Mouse (Mus musculus) c-Kit-positive CD71-positive TER-119-negative erythroid progenitor cells, embryonic 14.5 days (primary cell): ENCODE measurements around the gene Mettl27.
A peak's percentile ranks its signal among the peaks of the same experiment; 100 is the strongest.

Source experiments
- DNase-seq: peaks from one replicate; pipeline ENCODE4 v3.0.0-alpha.2; 2013; ENCODE audit warnings: low read depth

Gene Mettl27

DNA sequence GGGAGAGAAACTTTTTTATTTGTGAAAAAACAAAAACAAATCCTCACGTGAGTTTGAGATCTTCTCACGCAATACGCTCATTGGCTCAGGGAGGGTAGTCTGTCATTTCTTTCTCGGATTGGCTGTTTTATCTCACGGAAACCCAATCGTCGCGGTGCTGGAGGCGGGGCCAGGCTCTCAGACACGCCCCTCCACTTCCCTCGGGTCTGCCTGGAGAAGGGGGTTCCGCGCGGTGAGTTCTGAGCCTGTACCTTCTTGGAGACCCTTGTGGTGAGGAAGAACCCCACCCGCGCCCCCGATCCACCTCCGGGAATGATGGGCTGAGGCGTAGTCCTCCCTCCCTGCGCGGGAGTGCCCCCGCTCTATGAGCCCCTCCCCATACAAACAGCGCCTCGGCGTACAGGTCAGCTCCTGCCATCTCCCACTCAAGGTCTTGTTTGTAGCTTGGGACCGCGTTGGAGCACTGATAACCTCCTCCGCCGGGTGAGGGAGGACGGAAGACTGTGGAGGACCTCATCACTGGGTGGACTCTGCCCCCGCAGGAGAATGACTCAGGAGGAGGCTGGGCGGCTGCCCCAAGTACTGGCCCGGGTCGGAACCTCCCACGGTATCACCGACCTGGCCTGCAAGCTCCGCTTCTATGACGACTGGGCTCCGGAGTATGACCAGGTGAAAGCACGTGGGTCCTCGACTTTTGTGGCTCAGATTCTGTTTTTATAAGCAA is at the start of gene Mettl27:
Mettl27 (plus strand) TSS at position 190 of the 724 bp plus-strand sequence.
- peak; percentile 88 for DNase-seq

DNA sequence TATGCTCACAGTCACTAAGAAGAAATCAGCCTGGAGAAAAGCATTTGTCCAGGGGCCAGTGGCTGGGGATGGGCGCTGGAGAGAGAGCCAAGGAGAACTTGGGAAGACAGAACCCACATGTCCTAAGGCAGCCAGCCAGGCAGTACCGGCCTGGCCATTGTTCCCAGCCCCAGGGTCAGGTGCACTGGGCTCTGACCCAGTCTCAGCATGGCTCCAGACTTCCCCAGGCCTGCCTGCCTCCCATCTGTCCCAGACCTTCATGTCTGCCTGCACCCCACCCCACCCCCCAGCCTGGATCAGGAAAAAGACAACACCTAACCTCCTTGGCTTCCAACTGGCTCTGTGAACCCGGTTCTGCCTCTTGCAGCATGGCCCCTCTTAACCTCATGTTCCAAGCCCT is 49.1 kb upstream of the Mettl27 start:
- DNase-seq, result no peak

- DNase-seq, result no peak
Observed at GRCm38 (mm10) chr5:134887447-134888335, 44.5 kb upstream of the Mettl27 start.

- DNase-seq, result no peak
Observed at GRCm38 (mm10) chr5:134888505-134888904, 43.7 kb upstream of the Mettl27 start.

DNA sequence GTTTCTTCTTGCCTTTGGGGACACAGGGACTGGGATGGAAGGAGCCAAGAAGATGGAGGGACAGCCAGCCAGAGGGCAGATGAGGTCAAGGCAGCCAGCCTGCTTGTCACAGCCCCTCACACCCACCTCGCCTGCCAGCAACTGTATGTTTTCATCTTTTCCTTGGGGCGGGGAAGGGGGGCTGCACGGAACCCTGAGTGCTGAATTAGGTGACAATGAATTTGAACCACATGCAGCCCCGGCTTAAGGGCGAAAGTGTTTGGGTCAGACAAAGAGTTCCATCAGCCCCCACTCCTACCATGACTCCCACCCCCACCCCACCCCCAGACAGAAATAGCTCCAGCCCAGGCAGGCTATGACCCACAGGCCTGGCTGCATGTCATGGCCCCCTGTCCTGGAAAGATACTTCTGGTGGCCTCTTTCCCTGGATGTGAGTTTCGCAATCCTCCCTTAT is 41.5 kb upstream of the Mettl27 start:
- no peak for DNase-seq

- no peak for DNase-seq
Observed at GRCm38 (mm10) chr5:134891552-134891951, 40.6 kb upstream of the Mettl27 start.

DNA sequence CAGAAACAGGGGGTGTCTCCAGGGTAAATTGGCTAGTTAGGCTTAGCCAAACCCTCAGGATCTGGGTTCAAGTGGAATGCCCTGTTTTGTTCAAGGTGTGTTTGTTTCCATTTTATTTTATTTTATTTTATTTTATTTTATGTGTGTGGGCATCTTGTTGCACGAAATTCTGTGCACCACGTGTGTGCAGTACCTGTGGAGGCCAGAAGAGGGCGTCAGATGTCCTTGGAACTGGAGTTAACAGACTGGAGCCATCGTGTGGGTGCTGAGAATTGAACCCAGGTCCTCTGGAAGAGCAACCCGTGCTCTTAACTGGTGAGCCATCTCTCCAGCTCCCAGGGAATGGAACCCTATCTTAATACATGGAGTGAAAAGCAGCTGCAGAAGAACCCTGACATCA is 39.5 kb upstream of the Mettl27 start:
- no peak for DNase-seq

DNA sequence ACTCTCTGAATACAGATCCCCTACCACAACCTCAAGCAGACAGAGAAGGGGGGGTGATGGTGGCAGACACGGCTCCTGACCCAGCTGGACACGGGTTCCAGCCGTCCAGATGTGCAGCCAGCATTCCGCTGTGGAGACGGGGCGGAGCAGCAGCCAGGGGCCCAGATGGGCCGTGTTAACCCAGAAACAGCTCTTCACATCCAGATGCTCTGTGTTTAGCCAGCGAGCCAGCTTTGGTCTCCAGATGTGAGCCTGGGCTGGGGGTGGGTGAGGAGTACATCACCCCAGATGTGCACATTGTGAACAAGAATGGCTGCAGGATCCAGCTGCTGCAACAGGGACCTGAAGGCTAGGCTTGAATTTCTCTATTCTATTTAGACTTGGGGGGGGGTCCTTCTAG is 36.9 kb upstream of the Mettl27 start:
- no peak for DNase-seq

GRCm38 (mm10) chr5:134896965-134897364 is 35.2 kb upstream of the Mettl27 start:
- no peak for DNase-seq

DNA sequence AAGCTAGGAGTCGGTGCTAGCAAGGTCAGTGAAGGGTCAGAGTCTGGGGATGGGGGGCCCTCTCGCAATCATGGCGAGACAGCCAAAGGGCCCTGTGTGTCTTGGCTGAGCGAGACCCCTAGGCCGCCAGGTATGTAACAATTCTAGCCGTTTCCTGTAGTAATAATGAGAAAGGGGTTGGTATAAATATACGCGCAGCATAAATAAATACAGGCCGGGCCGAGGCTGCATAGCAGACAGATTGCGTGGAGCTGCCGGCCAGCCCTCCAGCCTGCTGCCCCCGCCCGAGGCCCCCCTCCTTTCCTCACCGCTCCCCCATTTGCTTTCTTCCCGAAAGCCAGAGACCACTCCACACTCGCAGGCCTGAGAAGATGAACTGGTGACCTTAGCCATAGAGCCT is 34.6 kb upstream of the Mettl27 start:
- DNase-seq, result no peak

- no peak for DNase-seq
Observed at GRCm38 (mm10) chr5:134901012-134901643, 31.0 kb upstream of the Mettl27 start.

DNA sequence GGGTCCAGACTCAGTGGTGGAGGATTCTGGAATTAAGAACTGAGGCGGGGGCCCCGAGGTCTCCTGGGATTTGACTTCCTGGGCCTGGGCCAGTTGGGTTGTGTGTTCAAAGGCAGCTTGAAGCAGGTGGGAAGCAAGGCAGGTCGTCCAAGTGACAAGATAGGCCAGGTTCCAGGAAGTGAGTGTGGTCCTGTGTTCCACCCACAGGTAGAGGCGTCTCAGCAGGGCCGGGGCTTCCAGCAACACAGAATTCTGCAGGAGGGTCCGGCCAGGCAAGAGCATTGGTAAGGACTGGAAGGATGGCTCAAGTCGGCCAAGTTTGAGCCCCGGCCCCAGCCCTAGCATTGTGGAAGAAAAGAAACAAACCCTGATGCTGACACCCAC is 30.5 kb upstream of the Mettl27 start:
- DNase-seq, result no peak

GRCm38 (mm10) chr5:134906633-134907032 is 25.5 kb upstream of the Mettl27 start, which contains the start of gene Tmem270:
TSS of gene Tmem270 (minus strand) at chr5:134906733.
- no peak for DNase-seq

DNA sequence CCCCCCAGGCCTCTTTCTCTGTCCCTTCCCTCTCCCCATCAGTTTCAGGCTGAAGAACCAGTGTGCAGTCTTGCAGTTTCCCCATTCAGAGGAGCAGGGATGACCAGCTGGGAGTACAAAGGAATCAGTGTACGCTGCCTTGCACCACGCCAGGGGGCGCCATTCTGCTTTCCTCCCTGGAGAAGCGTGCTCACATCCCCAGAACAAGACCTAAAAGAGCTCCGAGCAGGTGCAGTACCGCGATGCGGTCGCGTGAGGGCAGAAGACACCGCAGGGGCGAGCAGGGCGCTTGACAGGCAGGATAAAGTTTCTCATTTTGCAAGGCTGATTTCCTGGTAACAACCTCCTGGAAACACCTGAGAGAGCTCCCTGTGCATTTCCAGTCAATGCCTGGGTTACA is 25.0 kb upstream of the Mettl27 start:
- DNase-seq, result peak; percentile 83

GRCm38 (mm10) chr5:134911901-134912300 is 20.3 kb upstream of the Mettl27 start:
- DNase-seq, result no peak

DNA sequence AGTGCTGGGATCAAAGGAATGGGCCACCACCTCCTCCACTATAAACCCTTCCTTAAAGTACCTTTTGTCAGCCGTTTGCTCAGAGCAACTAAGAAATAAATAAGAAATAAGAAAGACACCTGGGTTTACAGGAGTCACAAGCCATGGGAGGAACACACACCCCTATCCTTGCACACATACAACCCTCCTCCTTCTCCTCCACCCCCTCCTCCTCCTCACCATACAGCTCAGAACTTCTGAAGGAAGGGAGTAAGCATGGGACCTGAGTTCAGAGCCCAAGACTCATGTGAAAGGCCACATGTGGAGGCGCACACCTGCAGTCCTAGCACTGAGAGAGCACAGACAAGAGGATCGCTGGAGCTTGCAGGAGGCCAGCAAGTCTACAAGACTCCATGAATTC is 18.8 kb upstream of the Mettl27 start:
- no peak for DNase-seq

- no peak for DNase-seq
Observed at GRCm38 (mm10) chr5:134913753-134914152, 18.4 kb upstream of the Mettl27 start.

DNA sequence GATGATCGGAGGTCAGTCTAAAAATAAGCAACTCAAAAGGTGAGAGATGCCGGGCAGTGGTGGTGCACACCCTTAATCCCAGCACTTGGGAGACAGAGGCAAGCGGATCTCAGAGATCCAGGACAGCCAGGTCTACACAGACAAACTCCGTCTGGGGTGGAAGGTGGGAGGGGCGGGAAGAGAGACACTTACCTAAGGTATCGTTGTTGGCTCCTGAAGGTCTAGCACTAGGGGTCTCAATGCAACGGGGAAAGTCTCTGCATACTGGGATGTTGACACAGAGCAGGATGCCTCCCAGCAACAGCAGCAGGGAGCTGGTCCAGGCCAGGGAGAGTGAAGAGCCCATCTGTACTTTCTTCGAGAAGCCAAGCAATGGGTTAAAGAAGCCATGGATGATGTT is 17.7 kb upstream of the Mettl27 start:
- DNase-seq, result no peak

DNA sequence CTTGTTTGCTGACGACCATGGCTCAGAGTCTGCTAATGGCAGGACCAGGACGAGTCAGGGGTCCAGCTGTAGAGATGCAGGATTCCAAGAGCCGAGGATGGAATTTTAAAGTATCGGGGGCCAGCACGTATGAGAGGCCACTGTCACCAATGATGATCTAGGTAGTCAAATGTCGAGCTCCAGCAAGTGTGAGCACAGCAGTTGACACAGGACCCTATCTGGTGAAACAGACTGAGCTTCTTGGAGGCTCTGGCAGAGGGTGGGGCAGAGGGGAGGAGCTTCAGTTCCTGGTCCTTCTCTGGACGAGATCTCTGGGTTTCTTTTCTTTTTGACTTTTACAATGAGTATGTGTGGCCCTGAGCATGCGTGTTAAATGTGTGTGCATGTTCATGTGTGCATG is 16.9 kb upstream of the Mettl27 start, which contains the start of gene Cldn13:
Cldn13 (minus strand) TSS at position 216 of the 400 bp plus-strand sequence.
- DNase-seq, result peak; percentile 88

DNA sequence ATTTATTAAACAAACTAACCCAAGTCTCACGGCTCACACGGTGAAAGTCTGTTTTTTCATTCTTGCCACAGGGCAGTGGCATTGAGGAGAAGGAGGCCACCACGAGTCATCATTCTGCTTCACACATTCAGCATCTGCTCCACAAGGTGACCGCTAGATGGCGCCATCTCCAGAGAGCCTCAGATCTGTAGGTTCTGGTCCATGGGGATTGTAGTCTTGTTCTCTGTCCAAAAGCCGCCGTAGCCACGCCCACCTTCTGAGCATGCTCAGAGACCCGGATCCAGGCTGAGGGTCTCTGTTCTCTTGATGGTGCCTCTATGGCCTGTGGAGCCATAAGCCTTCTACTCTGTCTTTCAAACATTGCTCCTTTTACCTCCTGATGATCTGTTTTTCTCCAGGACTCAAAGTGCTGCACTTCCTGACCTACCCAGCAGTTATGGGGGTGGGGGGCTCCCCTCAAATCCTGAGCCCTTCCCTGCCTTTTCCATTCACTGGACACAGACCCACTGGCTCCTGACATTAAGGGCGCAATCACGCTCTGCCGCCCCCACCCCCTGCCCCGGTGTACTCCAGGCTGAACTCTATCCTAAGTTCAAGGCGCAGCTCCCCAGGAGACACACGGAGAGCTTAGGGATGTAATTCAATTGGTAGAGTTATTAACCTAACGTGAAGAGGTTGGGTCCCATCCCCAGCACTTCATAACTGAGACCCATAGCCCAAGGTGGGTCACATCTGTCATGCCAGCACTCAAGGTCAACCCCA is 13.9 kb upstream of the Mettl27 start:
- DNase-seq, result no peak

DNA sequence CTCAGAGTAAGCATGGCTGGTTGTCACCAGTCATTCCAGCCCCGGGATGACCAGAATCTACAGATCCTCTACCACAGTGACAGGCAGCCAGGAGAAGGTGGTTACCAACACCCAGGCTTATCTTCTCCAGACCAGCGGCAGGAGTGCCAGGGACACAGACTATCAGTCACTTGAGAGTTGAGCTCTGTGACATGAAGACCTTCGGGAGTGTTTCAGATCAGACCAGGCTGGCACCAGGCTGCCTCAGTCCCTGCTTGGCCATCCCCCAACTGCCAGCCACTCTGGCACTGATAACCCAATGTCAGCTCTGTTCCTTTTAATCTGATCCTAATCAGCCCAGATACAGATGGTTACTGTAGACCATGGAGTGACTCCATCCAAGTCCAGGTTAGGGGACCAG is 13.1 kb upstream of the Mettl27 start:
- DNase-seq, result no peak
